Mouse (Mus musculus): Measurements from ENCODE around the gene Spx. TPM values are rescaled to one million over a fixed set of nuclear protein-coding genes. Genes with fewer than 3 reads are reported as not detected.
A peak's percentile ranks its signal among the peaks of the same experiment; 100 is the strongest.

Gene Spx
- polyA plus RNA-seq, 1 experiment from 2014 or later: 2.1 TPM

GRCm38 (mm10) chr6:142411140-142411539, 2.1 kb upstream of the Spx start:
- Histone ChIP-seq H3K27me3 (ENCODE audit: control insufficient read depth, insufficient read depth, low read length) (peaks cover 8% of the 10 kb centered on the region), H3K4me3 (ENCODE audit: low read depth, low read length) (no peak overlapping the region), H3K4me1 (ENCODE audit: control insufficient read depth, insufficient read depth, low read length) (peaks cover 8% of the 10 kb centered on the region), H3K9ac (ENCODE audit: low read length) (no peak overlapping the region), H3K27ac (ENCODE audit: low read depth, low read length) (no peak overlapping the region), H3K9me3 (ENCODE audit: control insufficient read depth, low read length) (no peaks in the 10 kb centered on the region), H3K36me3 (ENCODE audit: control insufficient read depth, insufficient read depth, low read length) (no peaks in the 10 kb centered on the region), H3K4me2 (no peak overlapping the region)
- ATAC-seq (ENCODE audit: low FRiP score) (peak; percentile 27; the same call in 1 of the 2 replicates), DNase-seq (ENCODE audit: low spot score, missing footprints) (no peak)
- 7% methylated on average over 1 of the region's 1 CpGs for WGBS

DNA sequence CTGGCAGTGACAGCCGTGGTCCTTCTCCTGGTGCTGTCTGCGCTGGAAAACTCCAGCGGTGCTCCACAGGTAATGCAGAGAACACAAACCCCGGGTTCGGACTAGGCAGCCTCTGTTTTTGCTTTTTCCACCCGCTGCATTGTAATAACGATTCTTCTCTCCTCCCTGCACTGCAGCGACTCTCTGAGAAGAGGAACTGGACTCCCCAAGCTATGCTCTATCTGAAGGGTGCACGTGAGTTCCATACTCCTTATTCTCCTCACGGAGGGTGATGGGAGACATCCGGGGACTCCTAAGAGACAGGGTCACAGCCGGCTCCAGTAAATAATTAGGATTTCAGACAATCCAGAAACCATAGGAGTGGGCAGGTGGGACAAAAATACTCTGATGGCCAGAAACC, 604 bp downstream of the Spx start:
- no peak overlapping the region; the same call in 1 of the 2 replicates for H3K4me3 ChIP-seq (ENCODE audit: low read depth, low read length)
- H3K4me1 ChIP-seq (ENCODE audit: control insufficient read depth, insufficient read depth, low read length): peaks cover 8% of the 10 kb centered on the region
- H3K9me3 ChIP-seq (ENCODE audit: control insufficient read depth, low read length): no peaks in the 10 kb centered on the region
- H3K9ac ChIP-seq (ENCODE audit: low read length): no peak overlapping the region
- H3K36me3 ChIP-seq (ENCODE audit: control insufficient read depth, insufficient read depth, low read length): no peaks in the 10 kb centered on the region
- no peak overlapping the region for H3K27ac ChIP-seq (ENCODE audit: low read depth, low read length)
- H3K27me3 ChIP-seq (ENCODE audit: control insufficient read depth, insufficient read depth, low read length): peaks cover 8% of the 10 kb centered on the region
- 0 out of 2 replicates have a peak overlapping the region, but pooled peaks have one; percentile 60 for H3K4me2 ChIP-seq
- DNase-seq (ENCODE audit: low spot score, missing footprints): no peak
- 9% methylated on average over 12 of the region's 12 CpGs for WGBS
- ATAC-seq (ENCODE audit: low FRiP score): peak; percentile 30; the same call in 1 of the 2 replicates

GRCm38 (mm10) chr6:142414597-142414996, 1.4 kb downstream of the Spx start:
- Histone ChIP-seq H3K4me3 (ENCODE audit: low read depth, low read length) (peak overlapping the region; percentile 36), H3K27me3 (ENCODE audit: control insufficient read depth, insufficient read depth, low read length) (peaks cover 8% of the 10 kb centered on the region), H3K4me2 (peak overlapping the region; percentile 60), H3K9me3 (ENCODE audit: control insufficient read depth, low read length) (no peaks in the 10 kb centered on the region), H3K27ac (ENCODE audit: low read depth, low read length) (no peak overlapping the region), H3K9ac (ENCODE audit: low read length) (peak overlapping the region; percentile 57), H3K4me1 (ENCODE audit: control insufficient read depth, insufficient read depth, low read length) (peaks cover 8% of the 10 kb centered on the region), H3K36me3 (ENCODE audit: control insufficient read depth, insufficient read depth, low read length) (no peaks in the 10 kb centered on the region)
- DNase-seq (ENCODE audit: low spot score, missing footprints) (peak; percentile 87), ATAC-seq (ENCODE audit: low FRiP score) (peak; percentile 45; the same call in 1 of the 2 replicates)
- 5% methylated on average over 23 of the region's 24 CpGs for WGBS

DNA sequence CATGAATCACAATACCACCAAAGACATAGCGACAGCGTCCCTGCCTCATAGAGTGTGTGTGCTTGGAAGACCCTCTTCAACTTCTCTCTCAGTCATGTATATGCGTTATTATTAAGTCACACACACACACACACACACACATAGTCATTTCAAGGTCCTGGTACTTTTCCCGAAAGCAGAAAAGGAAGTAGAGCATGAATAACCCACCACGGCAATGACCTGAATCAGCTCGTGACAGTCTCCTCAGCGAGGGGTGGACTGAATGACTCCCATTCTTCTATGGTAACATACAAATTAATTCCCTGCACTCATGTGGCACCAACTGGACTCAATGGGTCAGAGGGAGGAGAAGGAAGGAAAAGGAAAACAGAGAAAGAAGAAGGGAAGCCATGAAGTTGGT, 11.7 kb downstream of the Spx start:
- Histone ChIP-seq H3K9ac (ENCODE audit: low read length) (no peak overlapping the region), H3K27ac (ENCODE audit: low read depth, low read length) (no peak overlapping the region), H3K9me3 (ENCODE audit: control insufficient read depth, low read length) (no peaks in the 10 kb centered on the region), H3K36me3 (ENCODE audit: control insufficient read depth, insufficient read depth, low read length) (no peaks in the 10 kb centered on the region), H3K4me3 (ENCODE audit: low read depth, low read length) (no peak overlapping the region), H3K4me2 (no peak overlapping the region), H3K27me3 (ENCODE audit: control insufficient read depth, insufficient read depth, low read length) (no peaks in the 10 kb centered on the region), H3K4me1 (ENCODE audit: control insufficient read depth, insufficient read depth, low read length) (no peaks in the 10 kb centered on the region)
- DNase-seq (ENCODE audit: low spot score, missing footprints) (no peak), ATAC-seq (ENCODE audit: low FRiP score) (no peak)
- WGBS: 73% methylated on average over 7 of the region's 7 CpGs

- no peak overlapping the region for H3K4me3 ChIP-seq (ENCODE audit: low read depth, low read length)
- ATAC-seq (ENCODE audit: low FRiP score) (no peak), DNase-seq (ENCODE audit: low spot score, missing footprints) (no peak)
- no peaks in the 10 kb centered on the region for H3K36me3 ChIP-seq (ENCODE audit: control insufficient read depth, insufficient read depth, low read length)
- no peaks in the 10 kb centered on the region for H3K27me3 ChIP-seq (ENCODE audit: control insufficient read depth, insufficient read depth, low read length)
- no peak overlapping the region for H3K9ac ChIP-seq (ENCODE audit: low read length)
- no peak overlapping the region for H3K4me2 ChIP-seq
- no peaks in the 10 kb centered on the region for H3K4me1 ChIP-seq (ENCODE audit: control insufficient read depth, insufficient read depth, low read length)
- H3K27ac ChIP-seq (ENCODE audit: low read depth, low read length): no peak overlapping the region
- no peaks in the 10 kb centered on the region for H3K9me3 ChIP-seq (ENCODE audit: control insufficient read depth, low read length)
Measured at GRCm38 (mm10) chr6:142429072-142429471, 15.8 kb downstream of the Spx start.

GRCm38 (mm10) chr6:142451381-142451780, 38.1 kb downstream of the Spx start:
- H3K9ac ChIP-seq (ENCODE audit: low read length): no peak overlapping the region
- no peak overlapping the region for H3K4me3 ChIP-seq (ENCODE audit: low read depth, low read length)
- H3K27ac ChIP-seq (ENCODE audit: low read depth, low read length): no peak overlapping the region
- no peaks in the 10 kb centered on the region for H3K4me1 ChIP-seq (ENCODE audit: control insufficient read depth, insufficient read depth, low read length)
- 85% methylated on average over 12 of the region's 12 CpGs for WGBS
- no peaks in the 10 kb centered on the region for H3K9me3 ChIP-seq (ENCODE audit: control insufficient read depth, low read length)
- no peak overlapping the region for H3K4me2 ChIP-seq
- H3K27me3 ChIP-seq (ENCODE audit: control insufficient read depth, insufficient read depth, low read length): no peaks in the 10 kb centered on the region
- ATAC-seq (ENCODE audit: low FRiP score): no peak
- H3K36me3 ChIP-seq (ENCODE audit: control insufficient read depth, insufficient read depth, low read length): no peaks in the 10 kb centered on the region
- DNase-seq (ENCODE audit: low spot score, missing footprints): no peak

- ATAC-seq (ENCODE audit: low FRiP score) (no peak), DNase-seq (ENCODE audit: low spot score, missing footprints) (no peak)
- Histone ChIP-seq H3K4me1 (ENCODE audit: control insufficient read depth, insufficient read depth, low read length) (peaks cover 6% of the 10 kb centered on the region; the same call in 1 of the 2 replicates), H3K9me3 (ENCODE audit: control insufficient read depth, low read length) (no peaks in the 10 kb centered on the region), H3K27ac (ENCODE audit: low read depth, low read length) (no peak overlapping the region), H3K4me3 (ENCODE audit: low read depth, low read length) (no peak overlapping the region), H3K9ac (ENCODE audit: low read length) (no peak overlapping the region), H3K36me3 (ENCODE audit: control insufficient read depth, insufficient read depth, low read length) (no peaks in the 10 kb centered on the region), H3K4me2 (no peak overlapping the region), H3K27me3 (ENCODE audit: control insufficient read depth, insufficient read depth, low read length) (no peaks in the 10 kb centered on the region)
- 81% methylated on average over 2 of the region's 2 CpGs for WGBS
Measured at GRCm38 (mm10) chr6:142453311-142453710, 40.1 kb downstream of the Spx start.

GRCm38 (mm10) chr6:142455314-142455996, 42.2 kb downstream of the Spx start:
- Histone ChIP-seq H3K27ac (ENCODE audit: low read depth, low read length) (no peak overlapping the region), H3K4me2 (no peak overlapping the region), H3K9me3 (ENCODE audit: control insufficient read depth, low read length) (no peaks in the 10 kb centered on the region), H3K4me1 (ENCODE audit: control insufficient read depth, insufficient read depth, low read length) (peaks cover 8% of the 10 kb centered on the region; the same call in 1 of the 2 replicates), H3K36me3 (ENCODE audit: control insufficient read depth, insufficient read depth, low read length) (no peaks in the 10 kb centered on the region), H3K27me3 (ENCODE audit: control insufficient read depth, insufficient read depth, low read length) (no peaks in the 10 kb centered on the region), H3K4me3 (ENCODE audit: low read depth, low read length) (no peak overlapping the region), H3K9ac (ENCODE audit: low read length) (no peak overlapping the region)
- DNase-seq (ENCODE audit: low spot score, missing footprints) (no peak), ATAC-seq (ENCODE audit: low FRiP score) (no peak)
- WGBS: 62% methylated on average over 7 of the region's 7 CpGs

GRCm38 (mm10) chr6:142458010-142458409, 44.8 kb downstream of the Spx start:
- Histone ChIP-seq H3K9ac (ENCODE audit: low read length) (no peak overlapping the region), H3K36me3 (ENCODE audit: control insufficient read depth, insufficient read depth, low read length) (no peaks in the 10 kb centered on the region), H3K4me2 (no peak overlapping the region), H3K27ac (ENCODE audit: low read depth, low read length) (no peak overlapping the region), H3K4me1 (ENCODE audit: control insufficient read depth, insufficient read depth, low read length) (peaks cover 8% of the 10 kb centered on the region; the same call in 1 of the 2 replicates), H3K9me3 (ENCODE audit: control insufficient read depth, low read length) (no peaks in the 10 kb centered on the region), H3K27me3 (ENCODE audit: control insufficient read depth, insufficient read depth, low read length) (no peaks in the 10 kb centered on the region; the same call in 1 of the 2 replicates), H3K4me3 (ENCODE audit: low read depth, low read length) (no peak overlapping the region)
- peak; percentile 82 for ATAC-seq (ENCODE audit: low FRiP score)
- 32% methylated on average over 7 of the region's 7 CpGs for WGBS
- DNase-seq (ENCODE audit: low spot score, missing footprints): no peak

Measured in midbrain, embryonic 11.5 days (tissue).